Mouse (Mus musculus): ENCODE results near the gene Gse1.

Gse1 gene

DNA sequence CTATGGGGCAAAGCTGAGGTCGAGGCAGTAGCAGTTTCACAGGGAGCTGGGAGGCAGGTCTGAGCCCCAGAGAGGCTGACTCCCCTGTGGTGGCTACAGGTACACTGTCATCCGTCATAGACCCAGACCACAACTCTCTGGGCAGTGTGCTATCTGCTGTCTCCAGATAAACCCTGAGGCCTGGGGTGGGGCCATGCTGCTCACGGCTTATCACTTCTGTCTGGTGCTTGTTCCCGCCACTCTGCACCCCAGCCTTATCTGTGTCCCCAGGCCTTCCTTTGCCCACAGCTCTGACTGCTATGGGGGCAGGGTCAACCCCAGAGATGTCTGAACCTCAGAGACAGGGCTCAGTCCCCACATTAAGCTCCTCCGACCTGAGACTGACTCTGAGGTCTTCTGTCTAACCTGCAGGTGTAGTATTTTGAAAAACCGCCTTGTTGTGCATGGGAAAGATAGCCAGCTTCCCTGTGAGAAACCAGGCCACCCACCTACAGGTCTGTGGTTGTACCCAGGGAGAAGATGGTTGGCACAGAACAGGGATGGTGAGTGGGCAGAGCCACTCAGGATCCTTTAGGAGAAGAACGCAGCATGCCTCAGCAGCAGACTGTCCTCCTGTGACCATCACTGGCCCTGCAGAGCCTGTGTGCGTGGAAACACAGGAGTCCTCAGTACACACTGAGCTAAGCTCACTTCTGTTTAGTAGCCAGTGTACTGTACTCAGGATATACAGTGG lies 143.6 kb downstream of the Gse1 start:
- CTCF ChIA-PET: interaction anchor here in 3 of 4 experiments (0.5 to 1.6 kb wide), 4 partner anchors 14 to 163 kb away, joined by 3 read pairs; no protein-coding TSS in a partner anchor
- POLR2A ChIA-PET: interaction anchor here in 2 of 4 experiments (0.9 to 1.1 kb wide), 3 partner anchors 35 to 157 kb away, joined by 3 to 4 read pairs (median 3); no protein-coding TSS in a partner anchor

DNA sequence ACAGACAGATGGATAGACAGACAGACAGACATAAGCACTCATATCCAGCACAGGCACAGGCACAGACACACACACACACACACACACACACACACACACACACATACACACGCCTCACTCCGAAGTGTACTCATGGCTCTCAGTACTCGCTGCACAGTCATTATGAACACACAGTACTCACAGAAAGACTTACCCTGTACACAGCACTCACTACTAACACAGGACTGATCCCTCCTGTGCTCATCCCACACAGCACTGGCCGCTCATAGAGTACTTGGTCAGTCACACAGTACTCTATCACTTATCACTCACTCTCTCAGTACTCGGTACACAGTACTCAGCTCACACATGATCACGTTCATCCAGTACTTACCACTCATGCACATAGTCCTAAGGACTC lies 144.4 kb downstream of the Gse1 start:
- POLR2A ChIA-PET: interaction anchor here in 2 of 4 experiments (0.9 to 1.1 kb wide), 2 partner anchors 36 to 38 kb away, joined by 3 to 4 read pairs; no protein-coding TSS in a partner anchor
- CTCF ChIA-PET: interaction anchor here in 3 of 4 experiments (0.6 to 1.6 kb wide), 4 partner anchors 9 to 162 kb away, joined by 3 to 6 read pairs (median 3); no protein-coding TSS in a partner anchor

DNA sequence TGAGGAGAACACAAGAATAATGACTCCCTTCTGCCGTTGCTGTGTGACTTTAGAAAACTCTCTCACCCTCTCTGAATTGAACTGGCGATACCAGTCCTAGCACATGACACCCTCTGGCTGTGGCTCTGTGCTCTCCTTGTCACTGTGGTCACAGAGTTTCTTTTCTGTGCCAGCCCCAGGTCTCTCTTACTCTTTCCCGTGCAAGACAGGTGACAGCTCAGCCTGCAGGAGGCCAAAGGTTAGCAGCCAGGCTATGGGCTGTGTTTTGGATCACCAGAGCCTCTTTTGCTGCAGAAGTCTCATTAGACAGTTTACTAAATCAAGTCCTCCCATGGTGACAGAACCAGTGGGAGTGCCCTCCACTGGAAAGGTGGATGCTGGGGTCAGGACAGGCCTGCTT lies 145.4 kb downstream of the Gse1 start:
- POLR2A ChIA-PET: interaction anchor here in 1 of 4 experiments (0.7 kb wide), 1 partner anchor 9 kb away, joined by 3 read pairs; no protein-coding TSS in a partner anchor
- CTCF ChIA-PET: interaction anchor here in 2 of 4 experiments (1.4 to 1.6 kb wide), 2 partner anchors 10 to 39 kb away, joined by 3 read pairs; no protein-coding TSS in a partner anchor

DNA sequence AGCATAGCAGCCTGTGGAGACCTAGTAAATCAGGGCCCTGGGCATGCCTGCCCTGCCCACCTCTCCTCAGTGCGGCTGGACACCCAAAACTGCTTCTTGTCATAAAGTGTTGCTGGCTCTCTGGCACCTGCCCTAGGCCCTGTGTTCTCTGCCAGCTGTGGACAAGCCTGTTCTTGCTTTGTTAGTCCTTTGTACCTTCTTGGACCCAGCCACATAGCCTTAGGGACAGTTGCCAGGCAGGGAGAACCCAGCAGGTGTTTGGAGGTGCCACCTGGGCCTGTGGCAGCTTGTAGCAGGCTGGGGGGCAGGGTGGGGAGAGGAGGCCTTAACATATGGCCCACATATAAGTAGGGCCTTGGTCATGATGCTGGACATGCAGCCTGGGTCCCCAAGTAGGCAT lies 145.8 kb downstream of the Gse1 start:
- POLR2A ChIA-PET: interaction anchor here in 1 of 4 experiments (1.0 to 1.7 kb wide), 4 partner anchors 8 to 145 kb away, joined by 3 to 11 read pairs (median 4); no protein-coding TSS in a partner anchor

DNA sequence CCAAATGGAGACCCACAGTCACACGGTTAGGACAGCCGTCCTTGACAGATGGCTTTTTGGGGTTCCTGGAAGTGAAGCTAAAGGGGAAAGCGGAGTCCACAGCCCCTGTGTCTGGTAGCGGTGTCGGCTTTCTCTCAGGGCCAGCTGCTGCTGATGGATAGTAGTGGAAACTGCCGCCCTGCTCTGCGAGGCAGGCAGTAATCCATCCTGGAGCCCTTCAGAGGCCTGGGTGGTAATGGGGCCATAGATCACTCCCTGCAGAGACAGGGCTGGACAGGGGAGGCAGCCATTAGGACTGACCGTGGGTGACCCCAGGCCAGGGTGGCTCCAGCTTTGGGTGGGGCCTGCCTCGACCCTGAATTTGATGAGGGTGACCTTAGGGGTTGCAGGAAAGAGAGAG lies 146.3 kb downstream of the Gse1 start:
- CTCF ChIA-PET: interaction anchor here in 2 of 4 experiments (0.6 to 1.4 kb wide), 7 partner anchors 9 to 99 kb away, joined by 3 to 4 read pairs (median 3); no protein-coding TSS in a partner anchor
- POLR2A ChIA-PET: interaction anchor here in 3 of 4 experiments (0.6 to 1.7 kb wide), 13 partner anchors 9 to 698 kb away, joined by 3 to 11 read pairs (median 3); no protein-coding TSS in a partner anchor

More for the DNA sequence above, 145.8 kb downstream of the Gse1 start:
- CTCF ChIA-PET: interaction anchor here in 1 of 4 experiments (1.3 to 1.4 kb wide), 2 partner anchors 10 to 86 kb away, joined by 3 read pairs; no protein-coding TSS in a partner anchor

DNA sequence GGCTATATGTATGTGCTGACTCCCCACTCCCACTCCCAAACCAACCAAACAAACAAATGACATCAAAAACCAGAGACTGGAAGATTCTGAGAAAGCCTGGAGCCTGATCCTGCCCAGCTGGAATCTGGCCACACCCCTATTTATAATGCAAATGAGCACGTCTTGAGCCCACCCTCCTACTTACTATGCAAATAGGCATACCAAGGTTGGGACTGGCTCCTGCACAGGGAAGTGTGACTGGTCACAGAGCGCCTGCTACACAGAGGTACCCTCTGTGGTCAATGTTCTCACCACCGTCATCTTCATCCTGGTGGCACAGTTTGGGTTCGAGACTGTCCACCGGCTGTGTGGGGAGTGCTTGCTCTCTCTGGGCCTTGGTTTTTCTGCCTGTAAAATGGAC lies 146.9 kb downstream of the Gse1 start:
- ChIA-PET CTCF (interaction anchor here in 3 of 4 experiments (0.6 to 1.4 kb wide), 8 partner anchors 9 to 99 kb away, joined by 3 to 12 read pairs (median 3); no protein-coding TSS in a partner anchor), POLR2A (interaction anchor here in 3 of 4 experiments (0.6 to 1.7 kb wide), 14 partner anchors 8 to 697 kb away, joined by 3 to 11 read pairs (median 4); no protein-coding TSS in a partner anchor)

DNA sequence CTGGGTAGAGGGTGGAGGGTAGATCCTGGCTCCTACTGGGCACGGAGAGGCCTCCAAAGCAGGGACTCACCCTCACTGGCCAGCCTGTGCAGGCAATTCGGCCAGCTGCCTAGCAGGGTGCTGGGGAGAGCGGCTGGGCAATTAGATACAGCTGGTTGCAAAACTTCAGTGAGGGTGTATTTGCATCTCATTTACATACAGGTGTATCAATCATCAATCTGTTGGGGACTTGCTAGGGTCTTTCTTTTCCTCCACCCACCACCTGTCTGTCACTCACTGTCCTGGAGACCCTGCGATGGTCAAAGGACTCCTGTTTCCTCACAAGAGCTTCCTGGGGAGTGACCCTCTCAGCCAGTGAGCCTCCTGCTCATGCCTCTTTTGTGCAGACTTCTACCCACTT lies 148.0 kb downstream of the Gse1 start:
- CTCF ChIA-PET: interaction anchor here in 2 of 4 experiments (0.5 to 2.7 kb wide), 9 partner anchors 9 to 220 kb away, joined by 3 to 17 read pairs (median 4); no protein-coding TSS in a partner anchor
- POLR2A ChIA-PET: interaction anchor here in 3 of 4 experiments (0.6 to 1.8 kb wide), 15 partner anchors 9 to 503 kb away, joined by 3 to 11 read pairs (median 5); no protein-coding TSS in a partner anchor

DNA sequence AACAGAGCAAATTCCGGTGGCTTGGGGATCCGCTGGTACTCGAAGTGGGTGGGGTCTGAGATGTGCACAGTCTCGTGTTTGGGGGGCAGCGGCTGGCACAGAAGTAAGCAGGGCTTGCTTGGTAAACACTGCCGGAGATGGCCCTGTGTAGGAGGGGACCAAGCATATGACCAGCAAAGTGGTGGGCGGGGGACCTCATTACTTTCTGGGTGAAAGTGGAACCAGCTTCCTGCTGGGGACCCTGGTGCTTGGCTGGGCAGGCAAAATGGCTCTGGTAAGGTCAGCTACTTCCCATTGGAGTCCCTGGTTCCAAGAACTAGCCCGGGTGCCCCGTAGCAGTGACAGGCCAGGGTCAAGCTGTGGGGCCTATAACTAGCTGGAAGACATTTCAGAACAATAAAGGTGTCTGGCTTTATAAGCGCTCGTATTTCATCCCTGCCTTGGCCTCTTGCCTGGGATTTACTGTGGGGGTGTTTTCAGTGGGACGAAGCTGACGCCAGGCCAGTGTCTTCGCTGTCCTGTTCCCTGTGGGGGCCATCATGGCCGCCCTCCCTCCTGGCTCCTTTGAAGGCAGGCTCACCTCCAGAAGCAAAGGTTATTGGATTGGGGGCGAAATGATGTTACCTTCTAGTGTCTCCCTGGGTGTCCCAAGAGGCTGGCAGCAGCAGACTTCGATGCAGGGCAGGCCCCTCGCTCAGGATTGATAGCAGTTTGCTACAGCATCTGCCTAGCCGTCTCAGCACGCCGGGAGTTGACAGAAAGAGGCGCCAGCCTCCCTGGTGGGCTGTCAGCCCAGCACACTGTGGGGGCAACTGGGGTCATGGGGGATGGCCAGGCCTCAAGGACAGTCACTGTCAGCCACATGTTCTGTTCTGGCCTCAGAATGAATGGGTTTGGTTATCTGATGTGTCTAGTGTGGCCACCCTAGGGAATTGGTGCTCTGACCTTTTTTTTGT lies 148.9 kb downstream of the Gse1 start:
- POLR2A ChIA-PET: interaction anchor here in 3 of 4 experiments (0.6 to 2.9 kb wide), 18 partner anchors 8 to 504 kb away, joined by 3 to 16 read pairs (median 4); no protein-coding TSS in a partner anchor
- CTCF ChIA-PET: interaction anchor here (0.6 to 2.7 kb wide), 12 partner anchors 8 to 1504 kb away, joined by 3 to 17 read pairs (median 4); no protein-coding TSS in a partner anchor

DNA sequence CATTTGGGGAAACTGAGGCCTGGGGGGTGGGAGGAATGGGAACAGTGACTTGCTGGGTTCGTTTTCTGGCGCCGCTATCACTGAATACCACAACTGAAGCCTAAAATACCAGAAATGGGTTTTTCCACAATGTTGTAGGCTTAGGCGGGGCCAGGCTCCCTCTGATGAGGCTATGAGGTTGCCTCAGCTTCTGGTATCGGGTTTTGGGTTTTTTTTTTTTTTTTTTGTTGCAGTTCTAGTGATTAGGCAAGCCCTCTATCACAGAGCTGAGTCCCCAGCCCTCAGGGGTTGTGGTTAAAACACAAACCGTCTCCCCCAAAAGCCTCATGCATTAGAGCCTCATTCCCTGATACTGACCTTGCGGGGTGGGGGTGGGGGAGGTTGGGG lies 149.5 kb downstream of the Gse1 start:
- ChIA-PET POLR2A (interaction anchor here in 2 of 4 experiments (0.6 to 2.9 kb wide), 9 partner anchors 8 to 236 kb away, joined by 3 to 16 read pairs (median 3); no protein-coding TSS in a partner anchor), CTCF (interaction anchor here (0.6 to 2.7 kb wide), 11 partner anchors 22 to 1503 kb away, joined by 3 to 11 read pairs (median 4); no protein-coding TSS in a partner anchor)

DNA sequence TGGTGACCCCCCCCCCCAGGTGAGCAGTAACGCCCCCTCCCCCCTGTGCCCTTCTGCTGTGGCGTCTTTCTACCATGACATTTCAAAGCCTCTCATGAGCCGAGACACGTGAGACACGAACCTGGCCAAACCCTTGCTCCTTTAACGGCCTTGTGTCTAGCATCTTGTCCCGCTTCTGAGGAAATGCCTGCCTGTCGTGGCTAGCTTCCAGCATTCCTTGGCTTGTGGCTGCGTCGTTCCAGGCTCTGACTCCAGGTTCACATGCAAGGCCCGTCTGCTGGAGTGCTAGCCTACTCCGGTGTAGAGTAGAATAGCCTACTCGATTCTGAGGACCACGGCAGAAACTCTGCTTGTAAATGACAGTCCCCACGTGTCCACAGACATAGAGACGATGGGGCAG lies 150.1 kb downstream of the Gse1 start:
- ChIA-PET CTCF (interaction anchor here (0.6 to 2.7 kb wide), 11 partner anchors 25 to 1502 kb away, joined by 3 to 11 read pairs (median 3); no protein-coding TSS in a partner anchor), POLR2A (interaction anchor here (0.5 to 2.9 kb wide), 12 partner anchors 9 to 235 kb away, joined by 3 to 16 read pairs (median 3); no protein-coding TSS in a partner anchor)

DNA sequence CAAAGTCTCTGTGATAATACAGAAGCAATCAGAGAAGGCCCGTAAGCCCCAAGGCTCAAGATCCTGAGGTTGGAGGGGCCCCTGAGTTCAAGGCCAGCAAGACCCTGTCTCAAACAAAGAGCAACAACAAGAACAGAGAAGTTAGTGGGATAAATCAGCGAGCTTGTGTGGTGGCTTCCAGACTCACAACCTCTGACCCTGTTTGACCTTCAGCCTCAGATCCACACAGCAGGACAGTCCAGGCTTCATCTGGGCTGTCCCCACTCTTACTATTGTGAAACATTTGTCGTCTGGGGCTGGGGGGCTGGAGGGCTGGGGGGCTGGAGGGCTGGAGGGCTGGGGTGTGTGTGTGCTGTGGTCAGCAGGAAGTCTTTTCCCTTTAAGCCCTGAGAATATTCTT lies 150.8 kb downstream of the Gse1 start:
- ChIA-PET POLR2A (interaction anchor here in 3 of 4 experiments (0.5 to 2.9 kb wide), 10 partner anchors 10 to 298 kb away, joined by 3 to 16 read pairs (median 3); no protein-coding TSS in a partner anchor), CTCF (interaction anchor here in 3 of 4 experiments (0.6 to 2.4 kb wide), 7 partner anchors 25 to 253 kb away, joined by 3 to 8 read pairs (median 3); no protein-coding TSS in a partner anchor)

DNA sequence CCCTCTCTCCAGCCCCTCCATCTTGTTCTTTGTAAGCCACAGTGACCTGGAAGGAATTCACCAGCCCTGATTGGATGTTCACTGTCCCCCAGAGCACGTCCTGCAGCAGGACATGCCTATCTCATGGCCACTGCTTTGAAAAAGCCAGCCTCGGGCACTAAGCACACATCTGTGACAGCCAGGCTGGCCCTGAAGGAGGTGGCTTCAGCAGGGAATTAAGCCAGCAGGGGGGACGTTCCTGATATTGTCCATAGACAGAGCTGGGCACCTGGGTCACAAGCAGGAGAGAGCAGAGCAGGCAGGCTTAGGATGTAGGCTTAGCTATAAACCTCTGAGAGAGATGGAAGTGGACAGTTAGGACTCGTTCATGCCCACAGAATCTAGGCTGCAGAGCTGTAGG lies 153.6 kb downstream of the Gse1 start:
- ChIA-PET POLR2A (interaction anchor here in 3 of 4 experiments (0.5 to 4.1 kb wide), 15 partner anchors 17 to 153 kb away, joined by 3 to 29 read pairs (median 5); no protein-coding TSS in a partner anchor), CTCF (interaction anchor here (0.5 to 2.9 kb wide), 14 partner anchors 9 to 410 kb away, joined by 3 to 15 read pairs (median 4); no protein-coding TSS in a partner anchor)

DNA sequence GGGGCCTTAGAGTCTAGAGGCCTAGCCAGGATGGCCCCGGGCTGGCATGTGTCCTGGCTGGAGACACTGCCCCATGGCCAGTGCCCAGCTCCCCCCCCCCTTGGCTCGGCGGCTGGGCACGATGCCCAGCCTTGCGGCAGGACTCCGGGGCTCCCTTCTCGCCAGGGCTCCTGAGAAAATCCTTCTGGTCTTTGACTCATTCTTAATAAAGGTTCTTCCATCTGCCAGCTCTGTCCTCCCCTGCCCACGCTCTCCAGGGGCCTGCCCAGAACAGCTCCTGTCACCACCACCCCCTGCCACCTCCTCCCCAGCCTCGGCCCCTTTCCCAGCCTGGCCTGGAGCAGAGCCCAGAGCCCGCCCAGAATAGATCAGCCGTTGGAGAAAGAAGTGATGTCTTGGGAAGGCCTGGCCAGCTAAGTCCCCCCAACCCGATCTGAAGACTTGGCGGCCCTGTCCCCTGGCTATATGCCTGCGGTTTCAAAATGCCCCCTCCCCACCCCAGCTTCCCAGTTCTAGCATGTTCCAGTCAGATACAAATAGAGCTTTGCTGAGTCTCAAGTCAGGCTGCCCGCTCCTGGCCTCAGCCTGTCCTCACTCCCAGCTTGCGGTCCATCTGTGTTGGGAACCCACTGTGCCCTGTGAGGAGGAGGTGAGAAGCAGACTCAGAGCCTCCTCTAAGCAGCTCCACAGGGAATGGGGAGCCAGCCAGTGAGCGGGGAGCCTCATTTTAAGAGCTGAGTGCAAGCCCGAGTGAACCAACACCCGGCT lies 154.4 kb downstream of the Gse1 start:
- ChIA-PET POLR2A (interaction anchor here in 3 of 4 experiments (0.5 to 4.1 kb wide), 40 partner anchors 8 to 261 kb away, joined by 3 to 29 read pairs (median 4); no protein-coding TSS in a partner anchor), CTCF (interaction anchor here (0.5 to 2.9 kb wide), 26 partner anchors 8 to 1694 kb away, joined by 3 to 23 read pairs (median 4); no protein-coding TSS in a partner anchor)

DNA sequence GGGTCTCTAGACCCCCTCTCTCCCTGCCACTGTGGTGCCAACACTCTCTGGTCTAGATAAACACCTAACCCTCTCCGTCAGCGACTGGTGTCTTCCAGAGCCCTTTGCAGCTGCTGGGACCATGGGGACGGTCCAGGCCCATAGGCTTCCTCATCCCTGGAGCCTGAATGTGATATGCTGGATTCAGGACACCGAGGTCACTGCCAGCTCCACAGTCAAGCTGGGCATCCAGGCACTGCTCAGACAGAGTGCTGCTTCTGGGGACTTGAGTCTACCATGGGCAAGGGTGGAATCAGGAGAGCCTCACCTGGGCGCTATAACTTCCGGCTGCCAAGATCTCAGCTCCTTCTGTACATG lies 154.9 kb downstream of the Gse1 start:
- POLR2A ChIA-PET: interaction anchor here in 3 of 4 experiments (0.5 to 4.1 kb wide), 51 partner anchors 8 to 261 kb away, joined by 3 to 29 read pairs (median 4); no protein-coding TSS in a partner anchor
- CTCF ChIA-PET: interaction anchor here (0.5 to 2.9 kb wide), 31 partner anchors 13 to 1693 kb away, joined by 3 to 23 read pairs (median 4); no protein-coding TSS in a partner anchor

DNA sequence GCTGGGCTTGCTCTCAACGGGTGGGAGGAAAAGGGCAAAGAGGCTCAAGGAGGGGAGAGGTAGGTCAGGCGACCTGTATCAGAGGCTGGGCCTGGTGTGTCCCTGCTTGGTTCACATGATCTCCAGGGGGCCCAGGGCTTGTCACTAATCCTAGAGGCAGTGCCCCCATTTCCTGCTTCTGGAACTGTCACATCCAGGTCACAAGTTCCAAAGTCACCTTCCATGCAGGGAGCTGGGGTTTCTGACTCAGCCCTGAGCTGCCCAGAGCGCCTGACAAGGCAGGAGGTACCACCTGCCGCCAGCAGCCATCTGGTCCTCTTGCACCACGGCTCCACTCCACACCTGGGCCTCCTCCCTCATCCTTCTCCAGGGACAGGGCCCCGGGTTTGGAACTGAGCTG lies 155.5 kb downstream of the Gse1 start:
- POLR2A ChIA-PET: interaction anchor here in 3 of 4 experiments (0.5 to 4.1 kb wide), 47 partner anchors 9 to 825 kb away, joined by 3 to 29 read pairs (median 4); partner anchors contain the start of gene Mbtps1 (in 1 of the 3)
- CTCF ChIA-PET: interaction anchor here in 3 of 4 experiments (0.6 to 2.9 kb wide), 31 partner anchors 9 to 1693 kb away, joined by 3 to 23 read pairs (median 5); no protein-coding TSS in a partner anchor

DNA sequence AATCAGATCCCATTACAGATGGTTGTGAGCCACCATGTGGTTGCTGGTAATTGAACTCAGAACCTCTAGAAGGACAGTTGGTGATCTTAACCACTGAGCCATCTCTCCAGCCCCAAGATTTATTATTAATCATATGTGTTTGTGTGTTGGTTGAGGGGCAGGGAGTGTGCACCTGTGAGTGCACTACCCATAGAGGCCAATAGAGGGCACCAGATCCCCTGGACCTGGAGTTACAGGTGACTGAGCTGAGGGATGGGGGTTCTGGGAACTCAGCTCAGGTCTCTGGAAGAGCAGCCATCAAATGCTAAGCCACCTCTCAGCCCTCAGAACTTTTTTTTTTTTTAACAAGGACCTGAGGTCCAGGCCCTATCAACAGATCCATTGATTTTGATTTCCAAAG lies 156.5 kb downstream of the Gse1 start:
- ChIA-PET CTCF (interaction anchor here (0.6 to 2.6 kb wide), 22 partner anchors 8 to 214 kb away, joined by 3 to 8 read pairs (median 3); no protein-coding TSS in a partner anchor), POLR2A (interaction anchor here in 2 of 4 experiments (0.9 to 4.1 kb wide), 8 partner anchors 8 to 234 kb away, joined by 3 to 29 read pairs (median 4); no protein-coding TSS in a partner anchor)
